Mouse (Mus musculus) MEL (cell line): Measurements from ENCODE around the gene Ifih1. TPM values are rescaled to one million over a fixed set of nuclear protein-coding genes. Genes with fewer than 3 reads are reported as not detected.

Source experiments
- polyA plus RNA-seq, 2 experiments: library from polyadenylated mRNA; stranded (reverse) in 1 of 2; unstranded in 1 of 2; fragments of >175 nt in 1 of 2; fragments of >200 nt in 1 of 2; gene quantifications; 2 replicates each; pipeline versions ENCODE4 v1.2.1 to v1.2.4; 2012; ENCODE audit warnings: low replicate concordance in 2 of 2, low read depth in 1 of 2; ENCODE audit not compliant: insufficient read length in 2 of 2, insufficient read depth in 1 of 2, missing spikeins in 1 of 2
- total RNA-seq: library from RNA; depleted of rRNA; stranded (reverse); fragments of 300-350 nt; gene quantifications from 2 replicates; pipeline ENCODE4 v1.2.3, GENCODE M21; 2012; rRNA removed

Gene Ifih1
- total and polyA plus RNA-seq, 3 experiments = 11.4 to 71.9 (median 41.5) TPM

Other genes with a start within 250 kb of the Ifih1 start
- gene Dpp4, start 234.0 kb downstream of the Ifih1 start, total RNA-seq = 40.4 and 46.7 TPM in 2 replicates
- 10 to 100 TPM; 64.1 to 99.1 TPM for gene Dpp4, start 234.0 kb downstream of the Ifih1 start, polyA plus RNA-seq
- gene Gcg, start 162.6 kb downstream of the Ifih1 start, total RNA-seq = not detected in 2 replicates
- not detected for gene Gcg, start 162.6 kb downstream of the Ifih1 start, polyA plus RNA-seq
- gene Fap, start 72.2 kb downstream of the Ifih1 start, total RNA-seq = 0.07 and 0.23 TPM in 2 replicates
- under 1 TPM in 1 of 2 experiments, not detected in 1; 0.17 TPM for gene Fap, start 72.2 kb downstream of the Ifih1 start, polyA plus RNA-seq
- 6.2 and 9.0 TPM in 2 replicates for gene Gca, start 18.0 kb upstream of the Ifih1 start, total RNA-seq
- gene Gca, start 18.0 kb upstream of the Ifih1 start, polyA plus RNA-seq = 10 to 100 TPM in 1 of 2 experiments, not detected in 1; 17.9 TPM